Mouse (Mus musculus) heart, embryonic 15.5 days (tissue): Measurements from ENCODE around the gene Fyco1. TPM values are rescaled to one million over a fixed set of nuclear protein-coding genes. Genes with fewer than 3 reads are reported as not detected.
A peak's percentile ranks its signal among the peaks of the same experiment; 100 is the strongest.

ENCODE experiments used
- ATAC-seq: fragments of 200-750 bp; cut with Nextera tagmentation; replicated peaks from 2 replicates; pipeline ENCODE4 v1.8.0; 2017; ENCODE audit warnings: low read depth, moderate TSS enrichment; ENCODE audit not compliant: insufficient number of reproducible peaks, insufficient read depth, low FRiP score
- H3K27ac ChIP-seq: fragments of 300-500 bp; sonication (generic); 2 replicates; pipeline ENCODE4 v1.5.1; 2015; ENCODE audit warnings: mild to moderate bottlenecking, inconsistent platforms
- H3K27me3 ChIP-seq: fragments of 300-500 bp; sonication (generic); 2 replicates; pipeline ENCODE4 v1.6.1; 2015; ENCODE audit warnings: inconsistent platforms
- H3K36me3 ChIP-seq: fragments of 300-500 bp; sonication (generic); 2 replicates; pipeline ENCODE4 v1.6.1; 2015; ENCODE audit warnings: mild to moderate bottlenecking, inconsistent platforms
- H3K4me1 ChIP-seq: fragments of 300-500 bp; sonication (generic); replicated peaks from 2 replicates; pipeline ENCODE4 v1.6.1; 2015; ENCODE audit warnings: inconsistent platforms
- H3K4me2 ChIP-seq: fragments of 300-500 bp; sonication (generic); 2 replicates; pipeline ENCODE4 v1.6.1; 2015; ENCODE audit warnings: inconsistent platforms, mild to moderate bottlenecking, moderate library complexity
- H3K4me3 ChIP-seq: fragments of 300-500 bp; sonication (generic); 2 replicates; pipeline ENCODE4 v1.5.1; 2015; ENCODE audit warnings: mild to moderate bottlenecking, inconsistent platforms
- H3K9ac ChIP-seq: fragments of 300-500 bp; sonication (generic); 2 replicates; pipeline ENCODE4 v1.6.1; 2015; ENCODE audit warnings: mild to moderate bottlenecking, inconsistent platforms
- H3K9me3 ChIP-seq: fragments of 300-500 bp; sonication (generic); replicated peaks from 2 replicates; pipeline ENCODE4 v1.6.1; 2016; ENCODE audit warnings: inconsistent platforms
- WGBS: fragments of 180-500 bp; shearing (Covaris S2); methylation state at CpG from one replicate; pipeline ENCODE4 v1.1.7; 2015; ENCODE audit warnings: mixed read lengths; 5-methylcytosine and 5-hydroxymethylcytosine counted together
- polyA plus RNA-seq: library from polyadenylated mRNA; unstranded; fragments of >200 nt; fragmentation: Nextera tagmentation; extraction: Ambion mirVana; gene quantifications from 2 replicates; pipeline ENCODE4 v1.2.1, GENCODE M21; 2015

The Fyco1 gene
- polyA plus RNA-seq, 1 experiment from 2014 or later, result 33.4 TPM

GRCm38 (mm10) chr9:123849976-123850695 is 1.6 kb downstream of the Fyco1 start:
- no peak for ATAC-seq
- 44% methylated on average over 2 of the region's 2 CpGs for WGBS
- H3K4me3 ChIP-seq, result peak overlapping the region; percentile 86
- H3K27me3 ChIP-seq, result no peaks in the 10 kb centered on the region
- H3K27ac ChIP-seq, result peak overlapping the region; percentile 96
- H3K9me3 ChIP-seq, result no peaks in the 10 kb centered on the region
- H3K4me1 ChIP-seq, result peaks cover 27% of the 10 kb centered on the region
- 0 out of 2 replicates have a peak overlapping the region, but pooled peaks have one; percentile 87 for H3K9ac ChIP-seq
- peak overlapping the region; percentile 75 for H3K4me2 ChIP-seq
- no peaks in the 10 kb centered on the region for H3K36me3 ChIP-seq

GRCm38 (mm10) chr9:123846490-123846889 is 5.2 kb downstream of the Fyco1 start:
- Histone ChIP-seq H3K4me3 (no peak overlapping the region), H3K4me1 (peaks cover 44% of the 10 kb centered on the region), H3K27ac (peak overlapping the region; percentile 94), H3K4me2 (no peak overlapping the region), H3K9me3 (no peaks in the 10 kb centered on the region), H3K9ac (no peak overlapping the region), H3K27me3 (no peaks in the 10 kb centered on the region), H3K36me3 (peaks cover 12% of the 10 kb centered on the region)
- no peak for ATAC-seq
- 24% methylated on average over 1 of the region's 1 CpGs for WGBS

GRCm38 (mm10) chr9:123845120-123845519 is 6.6 kb downstream of the Fyco1 start:
- Histone ChIP-seq H3K36me3 (peaks cover 24% of the 10 kb centered on the region), H3K9ac (no peak overlapping the region), H3K9me3 (no peaks in the 10 kb centered on the region), H3K27me3 (no peaks in the 10 kb centered on the region), H3K4me2 (peak overlapping the region; percentile 40), H3K4me3 (no peak overlapping the region), H3K4me1 (peaks cover 42% of the 10 kb centered on the region), H3K27ac (peak overlapping the region; percentile 94)
- peak; percentile 86 for ATAC-seq
- 13% methylated on average over 3 of the region's 3 CpGs for WGBS

DNA sequence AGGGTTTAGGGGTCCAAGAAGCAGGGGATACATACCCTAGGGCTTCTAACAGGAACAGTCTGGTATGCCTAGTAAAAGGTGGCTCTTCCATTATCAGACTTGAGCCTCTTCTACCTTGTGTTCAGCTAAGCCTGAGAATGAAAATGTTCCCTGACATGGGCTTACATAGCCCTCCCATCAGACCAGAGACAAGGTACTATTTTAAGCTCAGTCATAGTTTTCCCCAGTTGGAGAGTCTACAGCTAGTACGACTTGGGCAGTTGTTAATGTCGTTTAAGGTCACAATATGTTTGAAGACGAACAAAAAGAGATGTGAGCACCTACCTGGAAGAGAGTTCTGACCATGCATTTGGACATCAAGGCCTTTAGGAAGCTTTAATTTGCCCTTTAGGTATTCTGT is 7.2 kb downstream of the Fyco1 start:
- Histone ChIP-seq H3K4me3 (no peak overlapping the region), H3K9ac (no peak overlapping the region), H3K4me2 (peak overlapping the region; percentile 40)

GRCm38 (mm10) chr9:123840243-123840642 is 11.5 kb downstream of the Fyco1 start:
- Histone ChIP-seq H3K9ac (no peak overlapping the region), H3K27ac (no peak overlapping the region), H3K4me3 (no peak overlapping the region), H3K4me2 (no peak overlapping the region), H3K4me1 (peaks cover 20% of the 10 kb centered on the region), H3K9me3 (no peaks in the 10 kb centered on the region), H3K36me3 (peaks cover 63% of the 10 kb centered on the region), H3K27me3 (no peaks in the 10 kb centered on the region)
- WGBS, result 86% methylated on average over 6 of the region's 6 CpGs
- no peak for ATAC-seq

More for the DNA sequence above, 7.2 kb downstream of the Fyco1 start:
- Histone ChIP-seq H3K9me3 (no peaks in the 10 kb centered on the region), H3K27me3 (no peaks in the 10 kb centered on the region), H3K4me1 (peaks cover 35% of the 10 kb centered on the region), H3K36me3 (peaks cover 29% of the 10 kb centered on the region), H3K27ac (peak overlapping the region; percentile 94)
- WGBS, result 39% methylated on average over 3 of the region's 3 CpGs
- ATAC-seq, result peak; percentile 80

DNA sequence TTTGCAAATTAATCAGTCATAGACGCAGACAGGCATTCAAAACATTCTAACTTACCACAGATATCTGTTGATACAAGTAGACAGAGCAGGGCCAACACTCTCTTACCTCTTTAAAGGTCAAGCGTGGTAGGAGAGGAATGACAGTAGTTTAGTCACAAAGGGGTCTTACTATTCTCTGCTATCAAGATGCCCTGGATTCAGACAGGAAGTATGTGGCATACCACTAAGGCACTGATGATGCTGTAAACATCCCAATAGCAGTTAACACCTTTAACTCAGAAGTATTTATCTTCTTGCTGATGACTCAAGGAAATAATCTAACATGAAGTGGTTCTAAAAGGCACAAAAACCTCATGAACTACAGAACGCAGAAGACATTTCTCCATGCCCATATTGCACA is 15.8 kb downstream of the Fyco1 start:
- Histone ChIP-seq H3K9ac (no peak overlapping the region), H3K27me3 (no peaks in the 10 kb centered on the region), H3K4me2 (no peak overlapping the region), H3K4me1 (no peaks in the 10 kb centered on the region), H3K9me3 (no peaks in the 10 kb centered on the region), H3K27ac (no peak overlapping the region), H3K4me3 (no peak overlapping the region), H3K36me3 (peaks cover 66% of the 10 kb centered on the region)
- 80% methylated on average over 3 of the region's 3 CpGs for whole genome bisulfite sequencing
- no peak for ATAC-seq

- Histone ChIP-seq H3K36me3 (peaks cover 65% of the 10 kb centered on the region), H3K9me3 (no peaks in the 10 kb centered on the region), H3K27me3 (no peaks in the 10 kb centered on the region), H3K4me2 (no peak overlapping the region), H3K4me3 (no peak overlapping the region), H3K27ac (no peak overlapping the region), H3K9ac (no peak overlapping the region), H3K4me1 (no peaks in the 10 kb centered on the region)
- no peak for ATAC-seq
- WGBS, result 87% methylated on average over 4 of the region's 4 CpGs
Observed at GRCm38 (mm10) chr9:123828916-123829315, 22.8 kb downstream of the Fyco1 start.

- no peak overlapping the region for H3K4me3 ChIP-seq
- ATAC-seq, result no peak
- H3K9ac ChIP-seq, result no peak overlapping the region
- no peaks in the 10 kb centered on the region for H3K9me3 ChIP-seq
- no peaks in the 10 kb centered on the region for H3K4me1 ChIP-seq
- H3K4me2 ChIP-seq, result no peak overlapping the region
- no peaks in the 10 kb centered on the region for H3K27me3 ChIP-seq
- H3K36me3 ChIP-seq, result peaks cover 82% of the 10 kb centered on the region
- WGBS, result 88% methylated on average over 3 of the region's 3 CpGs
- H3K27ac ChIP-seq, result no peak overlapping the region
Observed at GRCm38 (mm10) chr9:123826631-123827030, 25.1 kb downstream of the Fyco1 start.

DNA sequence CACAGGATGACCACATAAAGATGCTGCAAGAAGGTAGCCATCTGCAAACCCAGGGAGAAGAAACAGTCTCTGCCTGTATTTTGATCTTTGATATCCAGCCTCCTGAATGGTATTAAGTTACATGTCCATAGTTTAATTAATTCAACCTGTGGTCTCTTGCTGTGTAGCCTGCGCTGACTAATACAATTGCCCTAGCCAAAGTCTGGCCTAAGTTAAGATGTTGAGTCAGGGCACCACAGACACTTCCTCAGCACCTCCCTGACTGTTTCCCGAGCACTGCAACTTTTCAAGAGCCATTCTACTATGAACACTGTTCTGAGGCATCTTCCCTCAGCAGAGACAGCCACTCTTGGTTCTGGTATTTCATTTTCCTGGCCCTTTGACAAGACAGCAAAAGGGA is 33.1 kb downstream of the Fyco1 start:
- Histone ChIP-seq H3K4me1 (0 out of 2 replicates have a peak, but pooled peaks cover 5% of the 10 kb centered on the region), H3K9ac (no peak overlapping the region), H3K27ac (no peak overlapping the region), H3K9me3 (no peaks in the 10 kb centered on the region), H3K36me3 (peaks cover 80% of the 10 kb centered on the region), H3K27me3 (no peaks in the 10 kb centered on the region), H3K4me3 (no peak overlapping the region), H3K4me2 (no peak overlapping the region)
- WGBS, result 75% methylated on average over 2 of the region's 2 CpGs
- no peak for ATAC-seq

- Histone ChIP-seq H3K27ac (no peak overlapping the region), H3K36me3 (peaks cover 65% of the 10 kb centered on the region), H3K27me3 (no peaks in the 10 kb centered on the region), H3K9me3 (no peaks in the 10 kb centered on the region), H3K4me3 (no peak overlapping the region), H3K9ac (no peak overlapping the region), H3K4me2 (no peak overlapping the region), H3K4me1 (0 out of 2 replicates have a peak, but pooled peaks cover 5% of the 10 kb centered on the region)
- WGBS, result 78% methylated on average over 1 of the region's 1 CpGs
- no peak for ATAC-seq
Observed at GRCm38 (mm10) chr9:123815996-123816395, 35.7 kb downstream of the Fyco1 start.

GRCm38 (mm10) chr9:123815444-123815843 is 36.3 kb downstream of the Fyco1 start:
- no peaks in the 10 kb centered on the region for H3K27me3 ChIP-seq
- no peak overlapping the region for H3K9ac ChIP-seq
- no peaks in the 10 kb centered on the region for H3K9me3 ChIP-seq
- H3K4me1 ChIP-seq, result 0 out of 2 replicates have a peak, but pooled peaks cover 5% of the 10 kb centered on the region
- ATAC-seq, result no peak
- no peak overlapping the region for H3K27ac ChIP-seq
- H3K36me3 ChIP-seq, result peaks cover 65% of the 10 kb centered on the region
- WGBS, result 76% methylated on average over 3 of the region's 3 CpGs
- no peak overlapping the region for H3K4me3 ChIP-seq
- no peak overlapping the region for H3K4me2 ChIP-seq

- no peak for ATAC-seq
Observed at GRCm38 (mm10) chr9:123814821-123815220, 36.9 kb downstream of the Fyco1 start.

More at GRCm38 (mm10) chr9:123814821-123815220, 36.9 kb downstream of the Fyco1 start:
- H3K9ac ChIP-seq, result no peak overlapping the region
- no peak overlapping the region for H3K4me3 ChIP-seq
- 0 out of 2 replicates have a peak, but pooled peaks cover 5% of the 10 kb centered on the region for H3K4me1 ChIP-seq
- H3K4me2 ChIP-seq, result no peak overlapping the region
- H3K27ac ChIP-seq, result no peak overlapping the region
- no peaks in the 10 kb centered on the region for H3K9me3 ChIP-seq
- H3K36me3 ChIP-seq, result peaks cover 68% of the 10 kb centered on the region
- H3K27me3 ChIP-seq, result no peaks in the 10 kb centered on the region
- WGBS, result 53% methylated on average over 4 of the region's 4 CpGs
